8 mouse cellular contexts compared by ENCODE assay signal in genomic region chr9:120571593-120572385, GRCm38 (mm10). TPM values are rescaled to one million over a fixed set of nuclear protein-coding genes. Genes with fewer than 3 reads are reported as not detected.
A peak's percentile ranks its signal among the peaks of the same experiment; 100 is the strongest.
DNase-seq lines count a peak whose midpoint lies in the region; ATAC-seq and TF ChIP-seq lines count a peak whose summit lies in the region.

No protein-coding gene starts in this region.

- H3K4me1 ChIP-seq in spleen, adult 2 months (ENCODE audit: control insufficient read depth, insufficient read depth, insufficient read length): peaks cover 6% of the 10 kb centered on the region; the same call in 1 of the 2 replicates
- H3K4me1 ChIP-seq in limb, embryonic 13.5 days: peaks cover 20% of the 10 kb centered on the region
- peaks cover 32% of the 10 kb centered on the region for H3K4me1 ChIP-seq in stomach, embryonic 15.5 days

- peak; percentile 17 for DNase-seq in adrenal gland, postnatal 14 days
- DNase-seq in adrenal gland, postnatal 10 days: no peak
- no peak for DNase-seq in spleen, adult 2 months (ENCODE audit: low read depth in 1 of 2, low spot score in 2 of 2)
- no peak for DNase-seq in spleen, postnatal 4 days (ENCODE audit: low spot score in 2 of 2)
- DNase-seq in right cerebral cortex, adult 2 months (ENCODE audit: low spot score in 2 of 2): no peak
- no peak for DNase-seq in layer of hippocampus, adult 9-10 months (ENCODE audit: low spot score)

- no peaks in the 10 kb centered on the region for H3K27me3 ChIP-seq in spleen, adult 2 months (ENCODE audit: control insufficient read depth, insufficient read depth, low read length)
- no peaks in the 10 kb centered on the region for H3K27me3 ChIP-seq in limb, embryonic 13.5 days
- H3K27me3 ChIP-seq in stomach, embryonic 15.5 days (replicated peaks): no peaks in the 10 kb centered on the region

- no peak for TF ChIP-seq CTCF in spleen, adult 2 months (IDR thresholded peaks at IDR 0.05; ENCODE audit: extremely low read depth, insufficient read depth, insufficient read length, insufficient replicate concordance)

- H3K36me3 ChIP-seq in spleen, adult 2 months (ENCODE audit: control insufficient read depth, insufficient read depth, low read length): peaks cover 16% of the 10 kb centered on the region
- peaks cover 40% of the 10 kb centered on the region for H3K36me3 ChIP-seq in limb, embryonic 13.5 days
- H3K36me3 ChIP-seq in stomach, embryonic 15.5 days: peaks cover 28% of the 10 kb centered on the region

- under 1% methylated on average over 53 of the region's 53 CpGs for WGBS in spleen, adult 2 months
- 1% methylated on average over 53 of the region's 53 CpGs for WGBS in limb, embryonic 13.5 days
- under 1% methylated on average over 52 of the region's 53 CpGs for WGBS in stomach, embryonic 15.5 days

- no peak for TF ChIP-seq POLR2A in spleen, adult 2 months (IDR thresholded peaks at IDR 0.05; ENCODE audit: low read depth, low read length)

- peak overlapping the region; percentile 84 for H3K4me3 ChIP-seq in spleen, adult 2 months (ENCODE audit: extremely low read depth, insufficient read depth, insufficient read length)
- peak overlapping the region; percentile 86 for H3K4me3 ChIP-seq in limb, embryonic 13.5 days
- H3K4me3 ChIP-seq in stomach, embryonic 15.5 days (replicated peaks): peak overlapping the region; percentile 96

- peak; percentile 76 for ATAC-seq in limb, embryonic 13.5 days (ENCODE audit: low FRiP score, low read depth)
- ATAC-seq in stomach, embryonic 15.5 days (ENCODE audit: insufficient read depth, low FRiP score, low read depth): peak; percentile 76

- H3K9me3 ChIP-seq in limb, embryonic 13.5 days: no peaks in the 10 kb centered on the region
- H3K9me3 ChIP-seq in stomach, embryonic 15.5 days: no peaks in the 10 kb centered on the region

- peak overlapping the region; percentile 93 for H3K4me2 ChIP-seq in limb, embryonic 13.5 days (replicated peaks)
- H3K4me2 ChIP-seq in stomach, embryonic 15.5 days: peak overlapping the region; percentile 69

- H3K9ac ChIP-seq in limb, embryonic 13.5 days: peak overlapping the region; percentile 97
- peak overlapping the region; percentile 96 for H3K9ac ChIP-seq in stomach, embryonic 15.5 days

- H3K27ac ChIP-seq in spleen, adult 2 months (ENCODE audit: insufficient read depth, low read length): peak overlapping the region; percentile 85
- peak overlapping the region; percentile 64; the same call in 1 of the 2 replicates for H3K27ac ChIP-seq in limb, embryonic 13.5 days
- peak overlapping the region; percentile 75 for H3K27ac ChIP-seq in stomach, embryonic 15.5 days

RNA-seq across cellular contexts. Expression of gene Rpl14, which starts 0.5 kb away (rescaled TPM):
- 552 and 628 TPM in 2 replicates for total RNA-seq in adrenal gland, postnatal 14 days (2021)
- total RNA-seq in adrenal gland, postnatal 10 days (2021): 100 to 1,000 TPM; 514 to 533 TPM
- polyA plus RNA-seq in spleen, adult 2 months (2012; rRNA removed): 353 and 541 TPM in 2 replicates
- 791 and 827 TPM in 2 replicates for polyA plus RNA-seq in limb, embryonic 13.5 days (2015; fragmentation: Nextera tagmentation; extraction: Ambion mirVana)
- 694 and 820 TPM in 2 replicates for polyA plus RNA-seq in stomach, embryonic 15.5 days (2015; fragmentation: Nextera tagmentation; extraction: Ambion mirVana)

RNA-seq across cellular contexts. Expression of gene Entpd3, which starts 32.2 kb away (rescaled TPM):
- total RNA-seq in adrenal gland, postnatal 14 days (2021): 0.30 and 0.86 TPM in 2 replicates
- 1 to 10 TPM in 1 of 2 experiments, under 1 TPM in 1; 0.87 to 1.1 TPM for total RNA-seq in adrenal gland, postnatal 10 days (2021)
- 0.15 and 0.20 TPM in 2 replicates for polyA plus RNA-seq in spleen, adult 2 months (2012; rRNA removed)
- 1.3 and 2.2 TPM in 2 replicates for polyA plus RNA-seq in limb, embryonic 13.5 days (2015; fragmentation: Nextera tagmentation; extraction: Ambion mirVana)
- 5.5 and 5.7 TPM in 2 replicates for polyA plus RNA-seq in stomach, embryonic 15.5 days (2015; fragmentation: Nextera tagmentation; extraction: Ambion mirVana)
